Mouse (Mus musculus) hindbrain, embryonic 16.5 days (tissue): ENCODE results near the gene Sart1. TPM values are rescaled to one million over a fixed set of nuclear protein-coding genes. Genes with fewer than 3 reads are reported as not detected.

Experiments
- ATAC-seq: fragments of 200-750 bp; cut with Nextera tagmentation; 2 replicates; pipeline ENCODE4 v1.8.0; 2017; ENCODE audit warnings: moderate TSS enrichment, moderate library complexity
- H3K27ac ChIP-seq: fragments of 300-500 bp; sonication (generic); 2 replicates; pipeline ENCODE4 v1.5.1; 2014; ENCODE audit warnings: low read depth, mild to moderate bottlenecking, control low read depth, low read length, moderate library complexity
- H3K27me3 ChIP-seq: fragments of 300-500 bp; sonication (generic); replicated peaks from 2 replicates; pipeline ENCODE4 v1.6.1; 2014; ENCODE audit warnings: low read length; ENCODE audit not compliant: control insufficient read depth, insufficient read depth
- H3K36me3 ChIP-seq: fragments of 300-500 bp; sonication (generic); 2 replicates; pipeline ENCODE4 v1.6.1; 2014; ENCODE audit warnings: mild to moderate bottlenecking, low read length, moderate library complexity, mixed read lengths; ENCODE audit not compliant: control insufficient read depth, insufficient read depth
- H3K4me1 ChIP-seq: fragments of 300-500 bp; sonication (generic); 2 replicates; pipeline ENCODE4 v1.6.1; 2014; ENCODE audit warnings: low read depth, low read length; ENCODE audit not compliant: control insufficient read depth, insufficient read depth
- H3K4me2 ChIP-seq: fragments of 300-500 bp; sonication (generic); 2 replicates; pipeline ENCODE4 v1.6.1; 2014; ENCODE audit warnings: mild to moderate bottlenecking, low read length, control low read depth, moderate library complexity
- H3K4me3 ChIP-seq: fragments of 300-500 bp; sonication (generic); 2 replicates; pipeline ENCODE4 v1.5.1; 2014; ENCODE audit warnings: mild to moderate bottlenecking, low read length, control low read depth, moderate library complexity
- H3K9ac ChIP-seq: fragments of 300-500 bp; sonication (generic); 2 replicates; pipeline ENCODE4 v1.6.1; 2014; ENCODE audit warnings: low read depth, mild to moderate bottlenecking, control low read depth, low read length, moderate library complexity
- H3K9me3 ChIP-seq: fragments of 300-500 bp; sonication (generic); 2 replicates; pipeline ENCODE4 v1.6.1; 2014; ENCODE audit warnings: mild to moderate bottlenecking, low read length, moderate library complexity; ENCODE audit not compliant: control insufficient read depth
- WGBS: fragments of 180-500 bp; shearing (Covaris S2); extraction: QIAGEN DNeasy Blood & Tissue Kit; methylation state at CpG from one replicate; pipeline ENCODE4 v1.1.7; 2014; 5-methylcytosine and 5-hydroxymethylcytosine counted together
- polyA plus RNA-seq: library from polyadenylated mRNA; unstranded; fragments of >200 nt; fragmentation: Nextera tagmentation; extraction: Ambion mirVana; gene quantifications from 2 replicates; pipeline ENCODE4 v1.2.1, GENCODE M21; 2015

Sart1 gene
- polyA plus RNA-seq, 1 experiment from 2014 or later: 66.0 TPM

DNA sequence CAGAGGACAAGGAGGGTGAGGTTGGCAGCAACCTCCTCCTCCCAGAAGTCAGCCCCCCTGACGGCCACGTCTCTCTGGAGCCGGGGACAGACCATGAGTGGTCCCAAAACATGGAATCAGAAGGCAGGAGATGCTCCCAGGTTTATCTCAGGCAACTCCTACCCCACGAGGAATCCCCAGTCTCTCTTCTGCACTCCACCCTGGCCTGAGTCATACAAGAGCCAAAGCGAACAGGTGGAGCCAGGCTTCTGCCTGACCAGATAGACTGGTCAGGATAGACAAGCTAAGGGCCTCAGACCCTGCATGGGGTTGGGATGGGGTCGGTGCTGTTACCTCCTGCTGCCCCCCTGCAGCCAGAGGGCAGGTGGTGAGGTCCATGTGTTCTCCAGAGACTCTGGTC, 40.4 kb downstream of the Sart1 start:
- Histone ChIP-seq H3K4me3 (no peak overlapping the region), H3K36me3 (no peaks in the 10 kb centered on the region), H3K4me1 (peaks cover 8% of the 10 kb centered on the region), H3K9me3 (no peaks in the 10 kb centered on the region), H3K4me2 (no peak overlapping the region), H3K9ac (no peak overlapping the region), H3K27me3 (no peaks in the 10 kb centered on the region), H3K27ac (no peak overlapping the region)
- ATAC-seq: no peak
- WGBS: 79% methylated on average over 6 of the region's 6 CpGs

DNA sequence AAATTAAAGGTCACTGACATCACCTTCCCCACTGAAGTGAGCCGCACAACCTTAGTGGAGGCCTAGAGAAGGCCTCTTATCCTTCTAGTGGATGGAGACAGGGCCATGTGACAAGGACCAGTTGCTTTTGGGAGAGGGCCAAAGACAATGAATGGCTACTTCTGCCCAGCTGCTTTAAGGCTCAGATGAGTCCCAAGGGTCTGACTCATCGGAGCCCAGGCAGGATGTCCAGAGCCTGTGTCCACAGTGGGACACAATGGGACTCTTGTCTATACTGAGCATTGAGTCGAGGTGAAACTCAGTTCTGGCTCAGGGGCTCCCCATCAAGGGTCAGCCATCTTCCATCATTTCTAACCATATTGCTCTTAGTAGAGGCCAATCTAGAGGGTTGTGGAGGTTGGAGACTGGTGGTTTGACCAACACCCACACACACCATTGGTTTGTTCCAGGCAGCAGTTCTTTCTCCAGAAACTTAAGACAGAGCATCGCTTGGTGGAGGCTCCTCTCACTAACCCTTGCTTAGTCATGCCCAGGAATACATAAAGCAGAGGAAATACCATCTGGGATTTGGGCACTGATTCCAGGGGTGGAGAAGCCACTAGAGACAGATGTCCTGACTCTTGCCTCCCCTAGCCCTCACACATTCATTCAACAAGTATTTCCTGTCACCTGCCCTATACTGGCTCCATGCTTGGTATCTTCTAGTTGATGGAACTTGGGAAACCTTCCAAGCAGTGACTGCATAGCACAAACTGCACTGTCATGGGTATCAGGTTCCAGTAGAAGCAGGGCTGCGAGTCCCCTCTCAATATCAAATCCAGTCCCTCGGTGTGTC, 43.0 kb downstream of the Sart1 start:
- no peak overlapping the region for H3K4me3 ChIP-seq
- H3K9me3 ChIP-seq: no peaks in the 10 kb centered on the region
- no peak overlapping the region for H3K4me2 ChIP-seq
- no peaks in the 10 kb centered on the region for H3K27me3 ChIP-seq
- WGBS: 83% methylated on average over 6 of the region's 6 CpGs
- ATAC-seq: no peak
- no peak overlapping the region for H3K9ac ChIP-seq
- peaks cover 8% of the 10 kb centered on the region for H3K4me1 ChIP-seq
- no peaks in the 10 kb centered on the region for H3K36me3 ChIP-seq
- H3K27ac ChIP-seq: no peak overlapping the region

GRCm38 (mm10) chr19:5341360-5341759, 47.1 kb downstream of the Sart1 start:
- ATAC-seq: no peak
- WGBS: 87% methylated on average over 7 of the region's 7 CpGs
- no peak overlapping the region for H3K27ac ChIP-seq
- no peaks in the 10 kb centered on the region for H3K36me3 ChIP-seq
- H3K9me3 ChIP-seq: no peaks in the 10 kb centered on the region
- no peaks in the 10 kb centered on the region for H3K4me1 ChIP-seq
- H3K4me2 ChIP-seq: no peak overlapping the region
- no peak overlapping the region for H3K4me3 ChIP-seq
- no peak overlapping the region for H3K9ac ChIP-seq
- no peaks in the 10 kb centered on the region for H3K27me3 ChIP-seq

- Histone ChIP-seq H3K4me1 (no peaks in the 10 kb centered on the region), H3K9me3 (no peaks in the 10 kb centered on the region), H3K4me2 (no peak overlapping the region), H3K27me3 (no peaks in the 10 kb centered on the region), H3K36me3 (no peaks in the 10 kb centered on the region), H3K9ac (no peak overlapping the region), H3K4me3 (no peak overlapping the region), H3K27ac (no peak overlapping the region)
- ATAC-seq: no peak
- WGBS: 19% methylated on average over 5 of the region's 5 CpGs
These were observed 50.5 kb downstream of the Sart1 start for GRCm38 (mm10) chr19:5337975-5338374.

- Histone ChIP-seq H3K36me3 (no peaks in the 10 kb centered on the region), H3K4me3 (no peak within 1 kb of the TSS), H3K27me3 (no peaks in the 10 kb centered on the region), H3K4me1 (no peaks in the 10 kb centered on the region), H3K27ac (no peak within 1 kb of the TSS), H3K4me2 (no peak within 1 kb of the TSS), H3K9ac (no peak within 1 kb of the TSS), H3K9me3 (no peaks in the 10 kb centered on the region)
- WGBS: 88% methylated on average over 6 of the region's 6 CpGs
- no peak for ATAC-seq
These were observed 53.1 kb downstream of the Sart1 start, which contains the start of gene Catsper1 for GRCm38 (mm10) chr19:5335441-5335840. Gene Catsper1 (plus strand): TSS chr19:5335741.

GRCm38 (mm10) chr19:5334741-5335140, 53.8 kb downstream of the Sart1 start:
- Histone ChIP-seq H3K4me2 (no peak overlapping the region), H3K9ac (no peak overlapping the region), H3K27me3 (no peaks in the 10 kb centered on the region), H3K36me3 (no peaks in the 10 kb centered on the region), H3K4me1 (no peaks in the 10 kb centered on the region), H3K9me3 (no peaks in the 10 kb centered on the region), H3K27ac (no peak overlapping the region), H3K4me3 (no peak overlapping the region)
- no peak for ATAC-seq
- WGBS: 77% methylated on average over 5 of the region's 5 CpGs

DNA sequence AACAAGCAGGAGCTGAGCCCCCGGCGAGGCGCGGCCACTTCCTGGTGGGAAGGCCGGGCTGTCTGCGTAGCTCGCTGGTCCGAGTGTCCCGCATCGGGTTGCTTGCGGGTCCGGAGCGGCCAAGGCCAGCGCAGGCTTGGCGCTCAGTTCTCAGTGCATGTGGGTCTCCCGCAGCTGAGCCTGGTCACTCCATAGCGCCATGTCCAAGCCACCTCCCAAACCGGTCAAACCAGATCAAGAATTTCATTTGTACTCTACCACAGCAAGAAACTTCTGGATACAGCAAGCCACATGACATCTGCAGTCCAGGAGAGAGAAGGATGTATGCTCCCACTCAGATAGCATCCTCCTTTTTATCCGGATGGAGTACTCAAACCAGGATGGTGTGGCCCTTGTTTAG, 60.5 kb downstream of the Sart1 start:
- Histone ChIP-seq H3K9ac (no peak overlapping the region), H3K36me3 (no peaks in the 10 kb centered on the region), H3K4me2 (no peak overlapping the region), H3K4me1 (no peaks in the 10 kb centered on the region), H3K27me3 (no peaks in the 10 kb centered on the region), H3K9me3 (no peaks in the 10 kb centered on the region), H3K27ac (no peak overlapping the region), H3K4me3 (no peak overlapping the region)
- no peak for ATAC-seq
- 72% methylated on average over 19 of the region's 19 CpGs for WGBS

Other genes starting within 250 kb of the Sart1 start
- gene Pacs1, start 115.6 kb downstream of the Sart1 start, polyA plus RNA-seq: 47.6 and 56.9 TPM in 2 replicates
- gene Sf3b2, start 93.2 kb downstream of the Sart1 start, polyA plus RNA-seq: 308 and 315 TPM in 2 replicates
- 42.3 and 48.3 TPM in 2 replicates for gene Gal3st3, start 90.4 kb downstream of the Sart1 start, polyA plus RNA-seq
- not detected in 2 replicates for gene Catsper1, start 53.0 kb downstream of the Sart1 start, polyA plus RNA-seq
- gene Cst6, start 39.1 kb downstream of the Sart1 start, polyA plus RNA-seq: 9.8 and 11.9 TPM in 2 replicates
- gene Eif1ad, start 22.0 kb downstream of the Sart1 start, polyA plus RNA-seq: 40.6 and 44.4 TPM in 2 replicates
- gene Banf1, start 21.5 kb downstream of the Sart1 start, polyA plus RNA-seq: 315 and 333 TPM in 2 replicates
- gene Tsga10ip, start 13.8 kb upstream of the Sart1 start, polyA plus RNA-seq: 0.36 TPM in 1 of 2 replicates, not detected in the other
- 301 and 318 TPM in 2 replicates for gene Drap1, start 36.3 kb upstream of the Sart1 start, polyA plus RNA-seq
- gene AI837181, start 36.4 kb upstream of the Sart1 start, polyA plus RNA-seq: 38.5 and 72.7 TPM in 2 replicates
- not detected in 2 replicates for gene Fosl1, start 58.8 kb upstream of the Sart1 start, polyA plus RNA-seq
- gene Ccdc85b, start 69.2 kb upstream of the Sart1 start, polyA plus RNA-seq: 11.4 and 12.4 TPM in 2 replicates
- gene Fibp, start 71.9 kb upstream of the Sart1 start, polyA plus RNA-seq: 147 and 153 TPM in 2 replicates
- 4.5 TPM in 2 replicates for gene Ctsw, start 79.8 kb upstream of the Sart1 start, polyA plus RNA-seq
- gene Efemp2, start 85.3 kb upstream of the Sart1 start, polyA plus RNA-seq: 44.2 and 53.1 TPM in 2 replicates
- gene Mus81, start 99.7 kb upstream of the Sart1 start, polyA plus RNA-seq: 50.9 and 54.5 TPM in 2 replicates
- 3,487 and 3,609 TPM in 2 replicates for gene Cfl1, start 101.8 kb upstream of the Sart1 start, polyA plus RNA-seq
- gene 1700020D05Rik, start 115.1 kb upstream of the Sart1 start, polyA plus RNA-seq: 0.15 TPM in 1 of 2 replicates, not detected in the other
- gene Snx32, start 121.8 kb upstream of the Sart1 start, polyA plus RNA-seq: 92.7 and 101 TPM in 2 replicates
- 0.11 and 0.20 TPM in 2 replicates for gene Ovol1, start 171.9 kb upstream of the Sart1 start, polyA plus RNA-seq
- 3.4 and 3.5 TPM in 2 replicates for gene Ap5b1, start 179.3 kb upstream of the Sart1 start, polyA plus RNA-seq
- gene Rnaseh2c, start 213.2 kb upstream of the Sart1 start, polyA plus RNA-seq: 62.0 and 75.4 TPM in 2 replicates
- gene Kat5, start 221.5 kb upstream of the Sart1 start, polyA plus RNA-seq: 63.3 and 70.6 TPM in 2 replicates
- gene Rela, start 248.8 kb upstream of the Sart1 start, polyA plus RNA-seq: 35.7 and 38.7 TPM in 2 replicates